Mouse (Mus musculus) Patski (cell line): ENCODE measurements around the gene Ehmt2. TPM values are rescaled to one million over a fixed set of nuclear protein-coding genes. Genes with fewer than 3 reads are reported as not detected.
"Not testable (repeated sequence)": the region's sequence is repeated elsewhere in the genome, so short reads cannot be mapped to it uniquely, and the experiment has no call there.

Experiments
- ATAC-seq: fragments of 100-300 bp; one replicate; pipeline ENCODE4 v1.8.0; 2021
- CTCF ChIA-PET: fragments of 350-600 bp; sonication (Branson Sonifier 250); formaldehyde crosslinking; loops from one replicate; lab custom pipeline; 2022; ENCODE audit warnings: inconsistent platforms; lab: Charles Lee
- POLR2A ChIA-PET: fragments of 350-600 bp; sonication (Branson Sonifier 250); formaldehyde crosslinking; loops from one replicate; lab custom pipeline; 2022; ENCODE audit warnings: antibody characterized with exemption, inconsistent platforms; lab: Charles Lee
- DNase-seq: peaks from one replicate; pipeline ENCODE4 v3.0.0-alpha.2; 2011; ENCODE audit warnings: low read depth, low spot score
- H3K27me3 ChIP-seq: fragments of 371-371 bp; one replicate; pipeline ENCODE4 v1.5.1; 2021
- CTCF ChIP-seq: fragments of 100-300 bp; IDR thresholded peaks from one replicate; pipeline ENCODE4 v1.5.1; 2021
- in situ Hi-C: fragments of 300-500 bp; cut with MboI; formaldehyde crosslinking; loops from 3 replicates; pipeline ENCODE4 v1.11.1; 2018; ENCODE audit warnings: low pct_unique_long_range_greater_than_20kb, mixed read lengths
- polyA plus RNA-seq: library from polyadenylated mRNA; unstranded; gene quantifications from one replicate; pipeline ENCODE4 v1.2.3, GENCODE M21; 2021

Gene Ehmt2
- polyA plus RNA-seq, 1 experiment from 2014 or later: 200 TPM

DNA sequence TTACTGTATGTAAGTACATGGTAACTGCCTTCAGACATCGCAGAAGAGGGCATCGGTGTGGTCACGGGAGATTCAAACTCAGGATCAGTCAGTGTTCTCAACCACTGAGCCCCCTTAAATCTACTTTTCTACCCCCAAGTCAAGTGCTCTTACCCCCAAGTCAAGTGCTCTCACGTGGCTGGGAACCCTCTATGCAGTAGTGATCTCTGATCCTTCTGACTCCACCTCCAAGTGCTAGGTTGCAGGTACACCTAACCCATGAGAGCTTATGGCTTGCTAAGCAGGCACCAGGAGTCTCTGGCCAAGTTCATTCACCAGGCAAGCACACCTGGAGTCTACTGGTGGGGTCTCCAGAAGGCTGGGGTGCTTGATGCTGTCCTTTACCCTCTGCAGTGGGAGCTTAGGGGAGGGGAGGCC is 51.3 kb downstream of the Ehmt2 start:
- no peaks in the 10 kb centered on the region for H3K27me3 ChIP-seq
- TF ChIP-seq CTCF: no peak
- CTCF ChIA-PET: interaction anchor here (1.6 to 4.6 kb wide), 3 partner anchors 33 to 94 kb away, joined by 4 to 22 read pairs (median 6); no protein-coding TSS in a partner anchor
- DNase-seq (no peak), ATAC-seq (no peak)
- in situ Hi-C loops: loop anchor here (5.0 kb wide), 1 partner anchor 37 kb away; the partner anchor contains the start of gene Slc44a4
- POLR2A ChIA-PET: interaction anchor here (0.6 to 1.8 kb wide), 4 partner anchors 15 to 93 kb away, joined by 3 to 9 read pairs (median 4); no protein-coding TSS in a partner anchor

- ChIA-PET CTCF (interaction anchor here (0.6 to 4.6 kb wide), 11 partner anchors 11 to 159 kb away, joined by 3 to 22 read pairs (median 4); partner anchors contain the start of gene Lsm2), POLR2A (interaction anchor here (0.5 to 1.8 kb wide), 13 partner anchors 9 to 584 kb away, joined by 3 to 9 read pairs (median 3); no protein-coding TSS in a partner anchor)
- peak; percentile 61 for TF ChIP-seq CTCF
Observed at GRCm38 (mm10) chr17:34950514-34951455, 52.5 kb downstream of the Ehmt2 start.

GRCm38 (mm10) chr17:34951636-34952377 is 53.5 kb downstream of the Ehmt2 start:
- in situ Hi-C loops: no loop called here
- CTCF ChIA-PET: interaction anchor here (0.6 to 4.6 kb wide), 7 partner anchors 9 to 96 kb away, joined by 3 to 22 read pairs (median 3); partner anchors contain the start of gene Vars
- DNase-seq: no peak
- POLR2A ChIA-PET: interaction anchor here (0.6 to 1.8 kb wide), 10 partner anchors 10 to 976 kb away, joined by 3 to 9 read pairs (median 3); no protein-coding TSS in a partner anchor
- no peaks in the 10 kb centered on the region for H3K27me3 ChIP-seq
- TF ChIP-seq CTCF: no peak
- no peak for ATAC-seq

More at GRCm38 (mm10) chr17:34950514-34951455, 52.5 kb downstream of the Ehmt2 start:
- DNase-seq (no peak), ATAC-seq (no peak)
- in situ Hi-C loops: no loop called here
- H3K27me3 ChIP-seq: no peaks in the 10 kb centered on the region

GRCm38 (mm10) chr17:34952378-34953040 is 54.2 kb downstream of the Ehmt2 start:
- CTCF ChIA-PET: interaction anchor here (0.6 to 4.6 kb wide), 5 partner anchors 10 to 48 kb away, joined by 3 to 22 read pairs (median 3); partner anchors contain the start of gene Vars
- no peaks in the 10 kb centered on the region for H3K27me3 ChIP-seq
- peak; percentile 89 for TF ChIP-seq CTCF
- POLR2A ChIA-PET: interaction anchor here (0.6 to 1.3 kb wide), 4 partner anchors 24 to 976 kb away, joined by 3 read pairs; no protein-coding TSS in a partner anchor
- in situ Hi-C loops: no loop called here
- ATAC-seq: no peak
- DNase-seq: no peak

- DNase-seq: no peak
- TF ChIP-seq CTCF: no peak
- CTCF ChIA-PET: interaction anchor here (1.1 to 1.3 kb wide), 2 partner anchors 21 to 36 kb away, joined by 3 to 8 read pairs; no protein-coding TSS in a partner anchor
Observed at GRCm38 (mm10) chr17:34953258-34953657, 55.0 kb downstream of the Ehmt2 start.

DNA sequence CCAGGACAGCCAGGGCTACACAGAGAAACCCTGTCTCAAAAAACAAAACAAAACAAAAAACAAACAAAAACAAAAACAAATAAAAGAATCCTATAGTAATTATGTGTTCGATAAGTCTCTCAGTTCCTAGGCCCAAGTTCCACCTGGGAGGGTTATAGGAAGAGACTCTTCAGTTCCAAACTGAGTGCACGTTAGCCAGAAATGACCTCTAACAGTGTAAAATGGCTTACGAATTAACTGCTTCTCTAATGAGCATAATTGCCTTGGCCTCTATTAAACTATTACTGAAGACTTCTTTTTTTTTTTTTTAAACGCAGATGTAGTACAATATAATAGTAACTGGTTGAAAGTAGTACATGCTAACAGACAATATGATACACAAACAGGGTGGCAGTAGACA is 55.6 kb downstream of the Ehmt2 start:
- DNase-seq (no peak), ATAC-seq (no peak)
- CTCF ChIA-PET: no interaction called here
- TF ChIP-seq CTCF: no peak
- no peaks in the 10 kb centered on the region for H3K27me3 ChIP-seq
- in situ Hi-C loops: no loop called here
- POLR2A ChIA-PET: no interaction called here

More at GRCm38 (mm10) chr17:34953258-34953657, 55.0 kb downstream of the Ehmt2 start:
- ATAC-seq: no peak
- POLR2A ChIA-PET: no interaction called here
- in situ Hi-C loops: no loop called here
- H3K27me3 ChIP-seq: no peaks in the 10 kb centered on the region

- DNase-seq: no peak
- no peak for ATAC-seq
- no peaks in the 10 kb centered on the region for H3K27me3 ChIP-seq
- ChIA-PET POLR2A (interaction anchor here (0.7 to 1.0 kb wide), 2 partner anchors 10 to 26 kb away, joined by 3 read pairs; no protein-coding TSS in a partner anchor), CTCF (interaction anchor here (1.1 to 2.8 kb wide), 5 partner anchors 10 to 32 kb away, joined by 3 to 23 read pairs (median 4); partner anchors contain the start of gene Lsm2)
- in situ Hi-C loops: no loop called here
- TF ChIP-seq CTCF: no peak
Observed at GRCm38 (mm10) chr17:34954831-34955230, 56.6 kb downstream of the Ehmt2 start.

GRCm38 (mm10) chr17:34955884-34956283 is 57.6 kb downstream of the Ehmt2 start:
- DNase-seq (no peak), ATAC-seq (no peak)
- ChIA-PET POLR2A (interaction anchor here (0.6 to 1.1 kb wide), 3 partner anchors 25 to 28 kb away, joined by 3 to 5 read pairs (median 3); partner anchors contain the start of gene Lsm2), CTCF (interaction anchor here (1.3 to 2.8 kb wide), 8 partner anchors 9 to 79 kb away, joined by 3 to 23 read pairs (median 6); partner anchors contain the start of genes Hspa1a, Hspa1l and Lsm2)
- in situ Hi-C loops: no loop called here
- TF ChIP-seq CTCF: no peak
- H3K27me3 ChIP-seq: no peaks in the 10 kb centered on the region

DNA sequence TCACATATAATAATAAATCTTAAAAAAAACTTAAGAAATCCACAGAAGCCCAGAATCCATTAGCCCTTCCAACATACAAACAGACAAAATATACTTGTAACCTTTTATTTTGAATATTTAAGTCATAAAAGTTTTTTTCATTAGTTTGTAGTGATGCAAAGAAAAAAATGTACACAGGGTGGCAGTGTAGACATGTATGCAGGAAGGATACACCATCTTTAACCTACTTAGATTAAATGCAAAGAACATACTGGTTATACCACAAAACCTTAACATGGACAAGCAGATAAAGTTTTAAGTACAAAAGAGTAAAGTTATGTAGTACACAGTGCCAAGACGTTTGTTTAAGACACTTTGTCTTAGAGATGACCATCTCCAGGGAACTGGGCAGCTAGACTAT is 58.1 kb downstream of the Ehmt2 start:
- ATAC-seq (no peak), DNase-seq (no peak)
- peak; percentile 43 for TF ChIP-seq CTCF
- no peaks in the 10 kb centered on the region for H3K27me3 ChIP-seq
- ChIA-PET POLR2A (interaction anchor here (1.0 to 1.1 kb wide), 2 partner anchors 25 to 28 kb away, joined by 3 to 5 read pairs; partner anchors contain the start of gene Lsm2), CTCF (interaction anchor here (1.3 to 2.8 kb wide), 7 partner anchors 9 to 78 kb away, joined by 3 to 23 read pairs (median 7); partner anchors contain the start of genes Hspa1a, Hspa1l and Lsm2)
- in situ Hi-C loops: no loop called here

DNA sequence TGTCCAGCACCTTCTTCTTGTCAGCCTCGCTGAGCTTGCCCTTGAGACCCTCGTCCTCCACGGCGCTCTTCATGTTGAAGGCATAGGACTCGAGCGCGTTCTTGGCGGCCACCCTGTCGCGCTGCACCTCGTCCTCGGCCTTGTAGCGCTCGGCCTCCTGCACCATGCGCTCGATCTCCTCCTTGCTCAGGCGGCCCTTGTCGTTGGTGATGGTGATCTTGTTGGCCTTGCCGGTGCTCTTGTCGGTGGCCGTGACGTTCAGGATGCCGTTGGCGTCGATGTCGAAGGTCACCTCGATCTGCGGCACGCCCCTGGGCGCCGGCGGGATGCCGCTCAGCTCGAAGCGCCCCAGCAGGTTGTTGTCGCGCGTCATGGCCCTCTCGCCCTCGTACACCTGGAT is 59.0 kb downstream of the Ehmt2 start:
- in situ Hi-C loops, DNase-seq, POLR2A ChIA-PET, H3K27me3 ChIP-seq, ATAC-seq: not testable (repeated sequence)
- CTCF ChIA-PET: interaction anchor here (1.6 to 2.8 kb wide), 3 partner anchors 15 to 23 kb away, joined by 4 to 23 read pairs (median 12); partner anchors contain the start of genes Hspa1a, Hspa1l and Lsm2

- in situ Hi-C loops, CTCF ChIA-PET, POLR2A ChIA-PET, DNase-seq, ATAC-seq, H3K27me3 ChIP-seq: not testable (repeated sequence)
Observed at GRCm38 (mm10) chr17:34957966-34958365, 59.7 kb downstream of the Ehmt2 start.

- H3K27me3 ChIP-seq, in situ Hi-C loops, ATAC-seq, DNase-seq, POLR2A ChIA-PET: not testable (repeated sequence)
- CTCF ChIA-PET: interaction anchor here (1.5 kb wide), 1 partner anchor 28 kb away, joined by 3 read pairs; no protein-coding TSS in a partner anchor
Observed at GRCm38 (mm10) chr17:34958734-34959129, 60.5 kb downstream of the Ehmt2 start.
